Mouse (Mus musculus) erythroid progenitor cell, adult 5-6 weeks (primary cell): ENCODE data around the gene Mau2. TPM values are rescaled to one million over a fixed set of nuclear protein-coding genes. Genes with fewer than 3 reads are reported as not detected.

Experiments used
- ATAC-seq: replicated peaks from 2 replicates; pipeline ENCODE4 v1.8.0; 2016; ENCODE audit warnings: moderate number of reproducible peaks, mild to moderate bottlenecking, moderate TSS enrichment, inconsistent platforms; ENCODE audit not compliant: poor library complexity, low FRiP score, severe bottlenecking
- total RNA-seq, 2 experiments: library from RNA; stranded (forward) in 1 of 2; stranded (reverse) in 1 of 2; fragments of 150-400 nt in 1 of 2; fragments of 186-747, 209-891 nt in 1 of 2; gene quantifications; 2 replicates each; pipeline versions ENCODE4 v1.2.3 to v1.2.4; 2015 to 2017; ENCODE audit warnings: low replicate concordance in 2 of 2

Mau2 gene
- total RNA-seq, 2 experiments from 2014 or later = 27.2 to 39.2 TPM

DNA sequence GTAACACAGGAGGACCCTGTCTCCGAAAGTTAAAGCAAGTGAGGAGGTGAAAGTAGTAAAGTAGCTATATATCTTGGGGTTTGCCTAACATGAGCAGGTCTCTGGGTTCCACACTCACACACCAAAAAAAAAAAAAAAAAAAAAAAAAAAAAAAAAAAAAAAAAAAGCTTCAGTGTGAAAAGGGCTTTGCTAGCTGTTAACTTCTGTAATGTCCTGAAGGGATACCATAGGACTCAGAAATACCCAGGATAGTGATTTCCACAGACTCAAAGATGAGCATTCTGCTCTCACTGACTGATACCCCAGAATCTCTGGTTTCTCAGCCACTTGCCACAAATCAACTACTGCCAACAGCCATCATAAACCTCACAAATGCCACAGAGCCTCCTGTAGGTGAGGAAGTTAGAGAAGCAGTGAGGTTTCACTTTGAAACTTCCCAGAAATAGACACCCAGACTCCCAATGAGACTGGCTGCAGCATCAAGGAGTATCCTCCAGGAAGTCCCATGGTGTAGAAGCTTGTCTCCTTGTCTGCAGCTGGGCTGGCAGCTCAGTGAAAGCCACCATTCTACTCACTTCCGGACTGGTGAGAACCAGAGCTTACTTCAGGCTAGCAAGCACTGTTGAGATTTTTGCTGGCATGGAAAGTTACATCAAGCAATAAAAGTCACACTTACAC lies 57.5 kb downstream of the Mau2 start:
- ATAC-seq = no peak

DNA sequence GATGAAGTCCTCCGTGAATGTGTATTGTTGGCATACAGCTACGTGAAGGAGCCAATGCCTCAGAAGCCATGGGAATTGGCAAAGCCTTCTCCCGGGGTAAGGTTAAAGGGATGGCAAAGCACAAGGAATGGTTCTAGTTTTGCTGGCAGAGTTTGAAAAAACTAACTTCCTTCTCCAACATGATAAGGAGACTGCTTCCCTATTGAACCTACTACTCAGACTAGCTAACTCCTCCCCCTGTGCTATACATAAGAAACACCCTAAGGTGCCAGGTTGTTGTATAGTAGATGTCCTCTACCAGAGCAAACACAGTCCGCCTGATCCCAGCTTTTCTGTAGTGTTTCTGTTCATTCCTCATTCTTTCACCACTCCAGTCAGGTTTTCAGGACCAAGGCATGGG lies 64.1 kb downstream of the Mau2 start:
- ATAC-seq = no peak

- no peak for ATAC-seq
These were observed 67.7 kb downstream of the Mau2 start for GRCm38 (mm10) chr8:69974806-69975205.

DNA sequence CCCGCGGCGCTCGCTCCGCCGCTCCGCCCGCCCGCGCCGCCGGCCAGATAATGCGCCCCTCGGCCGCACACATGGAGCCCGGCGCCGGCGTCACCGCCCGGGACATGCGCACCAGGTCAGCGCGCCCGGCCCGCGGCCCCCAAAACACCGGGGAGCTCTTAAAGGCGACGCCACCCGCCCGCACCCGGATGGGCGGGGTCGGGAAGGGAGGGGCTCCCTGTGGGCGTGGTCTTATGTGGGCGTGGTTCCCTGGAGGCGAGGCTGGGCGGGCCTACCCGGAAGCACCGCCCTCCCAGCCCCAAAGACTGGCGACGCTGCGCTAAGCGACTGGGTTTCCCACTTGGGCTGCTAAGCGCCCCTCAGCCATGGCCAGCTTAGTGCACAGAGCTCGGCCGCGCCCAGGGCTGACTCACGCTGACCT lies 68.3 kb downstream of the Mau2 start:
- ATAC-seq = peak; percentile 94

DNA sequence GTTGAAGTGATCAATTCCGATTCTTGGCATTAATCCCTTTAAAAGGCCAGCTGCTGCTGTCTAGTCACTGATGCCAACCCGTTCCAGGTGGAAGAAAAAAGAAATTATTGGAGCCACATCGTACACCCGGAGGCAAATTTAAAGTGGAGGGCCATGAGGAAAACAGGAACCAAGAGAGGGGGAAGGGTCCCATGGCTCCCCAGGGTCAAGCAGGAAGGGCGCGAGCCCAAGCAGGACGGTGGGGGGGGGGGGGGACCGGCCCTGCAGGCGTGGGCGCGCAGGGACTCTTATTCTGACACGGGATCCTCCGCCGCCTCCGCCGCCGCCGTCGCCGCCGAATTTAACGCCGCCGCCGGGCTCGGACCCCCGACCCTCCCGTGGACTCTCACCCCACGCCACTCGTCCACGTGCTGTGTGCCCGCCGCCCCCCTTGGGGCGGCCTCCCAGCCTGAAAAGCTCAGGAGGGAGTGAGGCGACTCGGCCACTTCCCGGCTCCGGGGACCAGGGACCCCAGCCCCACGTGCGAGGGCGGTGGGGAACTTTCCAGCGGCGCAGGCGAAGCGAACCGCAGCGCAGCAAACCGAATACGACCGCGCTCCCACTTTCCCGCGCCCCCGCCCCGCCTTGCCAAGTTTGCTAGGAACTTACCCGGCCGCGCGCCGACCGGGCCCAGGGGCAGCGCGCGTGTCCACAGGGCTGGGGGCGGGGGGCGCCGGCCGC lies 68.9 kb downstream of the Mau2 start:
- ATAC-seq = no peak

DNA sequence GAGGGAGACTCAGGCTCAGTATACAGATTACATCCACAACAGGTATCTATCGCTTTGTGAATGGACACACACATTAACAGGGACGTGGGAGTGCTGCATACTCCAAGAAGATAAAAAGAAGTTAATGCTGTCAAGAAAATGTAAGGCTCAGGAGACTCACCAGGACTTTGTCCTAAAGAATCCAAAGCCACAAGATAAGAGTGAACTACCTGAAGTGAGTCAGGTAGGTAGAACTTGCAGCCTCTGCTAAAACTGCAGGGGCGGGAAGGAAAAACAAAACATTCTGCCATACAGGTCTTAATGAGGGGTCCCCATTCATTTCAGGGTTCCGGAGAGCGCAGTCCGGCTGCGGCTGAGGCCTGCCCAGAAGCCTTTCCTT lies 69.5 kb downstream of the Mau2 start:
- no peak for ATAC-seq

DNA sequence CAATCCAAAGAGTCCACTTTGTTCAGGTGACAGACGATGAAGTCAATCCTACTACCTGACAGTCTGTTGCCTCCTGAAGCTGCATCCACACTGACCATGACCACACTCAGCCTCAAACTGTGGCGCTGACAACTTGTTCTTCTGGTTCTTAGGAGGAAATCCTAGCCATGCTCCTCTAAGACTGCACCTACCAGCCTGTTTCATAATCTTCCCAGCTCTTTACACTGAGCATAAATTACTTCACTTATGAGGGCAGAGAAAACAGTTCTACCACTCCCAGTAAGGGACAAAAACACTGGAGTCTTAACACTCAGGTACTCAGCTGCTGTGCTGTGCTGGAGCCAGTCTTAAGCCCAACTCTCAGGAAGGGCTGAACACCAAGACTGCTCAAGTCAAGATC lies 71.7 kb downstream of the Mau2 start:
- ATAC-seq = no peak

- no peak for ATAC-seq
These were observed 75.1 kb downstream of the Mau2 start for GRCm38 (mm10) chr8:69967291-69967933.

Other genes with a start within 250 kb of the Mau2 start
- 8.4 and 24.1 TPM in 2 replicates for gene Gmip, start 234.1 kb downstream of the Mau2 start, total RNA-seq (2015; ENCODE audit: low replicate concordance)
- gene Gmip, start 234.1 kb downstream of the Mau2 start, total RNA-seq (2017; ENCODE audit: low replicate concordance) = 5.5 and 16.6 TPM in 2 replicates
- gene Lpar2, start 220.3 kb downstream of the Mau2 start, total RNA-seq (2015; ENCODE audit: low replicate concordance) = 0.42 TPM in 1 of 2 replicates, not detected in the other
- gene Lpar2, start 220.3 kb downstream of the Mau2 start, total RNA-seq (2017; ENCODE audit: low replicate concordance) = not detected in 2 replicates
- gene Pbx4, start 210.2 kb downstream of the Mau2 start, total RNA-seq (2015; ENCODE audit: low replicate concordance) = 4.2 TPM in 1 of 2 replicates, not detected in the other
- 2.1 and 8.2 TPM in 2 replicates for gene Pbx4, start 210.2 kb downstream of the Mau2 start, total RNA-seq (2017; ENCODE audit: low replicate concordance)
- gene Cilp2, start 155.0 kb downstream of the Mau2 start, total RNA-seq (2015; ENCODE audit: low replicate concordance) = not detected in 2 replicates
- not detected in 2 replicates for gene Cilp2, start 155.0 kb downstream of the Mau2 start, total RNA-seq (2017; ENCODE audit: low replicate concordance)
- gene Tssk6, start 140.6 kb downstream of the Mau2 start, total RNA-seq (2015; ENCODE audit: low replicate concordance) = not detected in 2 replicates
- not detected in 2 replicates for gene Tssk6, start 140.6 kb downstream of the Mau2 start, total RNA-seq (2017; ENCODE audit: low replicate concordance)
- 20.5 and 29.6 TPM in 2 replicates for gene Ndufa13, start 140.2 kb downstream of the Mau2 start, total RNA-seq (2015; ENCODE audit: low replicate concordance)
- gene Ndufa13, start 140.2 kb downstream of the Mau2 start, total RNA-seq (2017; ENCODE audit: low replicate concordance) = 29.0 and 40.8 TPM in 2 replicates
- not detected in 2 replicates for gene Yjefn3, start 140.0 kb downstream of the Mau2 start, total RNA-seq (2015; ENCODE audit: low replicate concordance)
- gene Yjefn3, start 140.0 kb downstream of the Mau2 start, total RNA-seq (2017; ENCODE audit: low replicate concordance) = not detected in 2 replicates
- gene Gatad2a, start 46.4 kb downstream of the Mau2 start, total RNA-seq (2015; ENCODE audit: low replicate concordance) = 42.8 and 46.9 TPM in 2 replicates
- 47.5 and 48.0 TPM in 2 replicates for gene Gatad2a, start 46.4 kb downstream of the Mau2 start, total RNA-seq (2017; ENCODE audit: low replicate concordance)
- gene Sugp1, start 79 bp upstream of the Mau2 start, total RNA-seq (2015; ENCODE audit: low replicate concordance) = 15.9 and 20.1 TPM in 2 replicates
- 21.0 and 24.9 TPM in 2 replicates for gene Sugp1, start 79 bp upstream of the Mau2 start, total RNA-seq (2017; ENCODE audit: low replicate concordance)
- 1.3 TPM in 1 of 2 replicates, not detected in the other for gene Tm6sf2, start 30.2 kb upstream of the Mau2 start, total RNA-seq (2015; ENCODE audit: low replicate concordance)
- not detected in 2 replicates for gene Tm6sf2, start 30.2 kb upstream of the Mau2 start, total RNA-seq (2017; ENCODE audit: low replicate concordance)
- not detected in 2 replicates for gene Hapln4, start 40.7 kb upstream of the Mau2 start, total RNA-seq (2015; ENCODE audit: low replicate concordance)
- gene Hapln4, start 40.7 kb upstream of the Mau2 start, total RNA-seq (2017; ENCODE audit: low replicate concordance) = not detected in 2 replicates
- not detected in 2 replicates for gene Ncan, start 78.1 kb upstream of the Mau2 start, total RNA-seq (2015; ENCODE audit: low replicate concordance)
- not detected in 2 replicates for gene Ncan, start 78.1 kb upstream of the Mau2 start, total RNA-seq (2017; ENCODE audit: low replicate concordance)
- 8.3 TPM in 1 of 2 replicates, not detected in the other for gene Nr2c2ap, start 88.6 kb upstream of the Mau2 start, total RNA-seq (2015; ENCODE audit: low replicate concordance)
- 2.3 TPM in 1 of 2 replicates, not detected in the other for gene Nr2c2ap, start 88.6 kb upstream of the Mau2 start, total RNA-seq (2017; ENCODE audit: low replicate concordance)
- gene Rfxank, start 96.4 kb upstream of the Mau2 start, total RNA-seq (2015; ENCODE audit: low replicate concordance) = 5.8 and 16.3 TPM in 2 replicates
- 2.3 and 4.9 TPM in 2 replicates for gene Rfxank, start 96.4 kb upstream of the Mau2 start, total RNA-seq (2017; ENCODE audit: low replicate concordance)
- 18.7 and 20.5 TPM in 2 replicates for gene Borcs8, start 96.8 kb upstream of the Mau2 start, total RNA-seq (2015; ENCODE audit: low replicate concordance)
- gene Borcs8, start 96.8 kb upstream of the Mau2 start, total RNA-seq (2017; ENCODE audit: low replicate concordance) = 17.3 and 24.7 TPM in 2 replicates
- not detected in 2 replicates for gene Mef2b, start 97.0 kb upstream of the Mau2 start, total RNA-seq (2015; ENCODE audit: low replicate concordance)
- not detected in 2 replicates for gene Mef2b, start 97.0 kb upstream of the Mau2 start, total RNA-seq (2017; ENCODE audit: low replicate concordance)
- gene Tmem161a, start 129.6 kb upstream of the Mau2 start, total RNA-seq (2015; ENCODE audit: low replicate concordance) = 2.9 and 14.1 TPM in 2 replicates
- gene Tmem161a, start 129.6 kb upstream of the Mau2 start, total RNA-seq (2017; ENCODE audit: low replicate concordance) = 4.9 and 6.5 TPM in 2 replicates
- 30.6 and 35.3 TPM in 2 replicates for gene Slc25a42, start 169.6 kb upstream of the Mau2 start, total RNA-seq (2015; ENCODE audit: low replicate concordance)
- gene Slc25a42, start 169.6 kb upstream of the Mau2 start, total RNA-seq (2017; ENCODE audit: low replicate concordance) = 16.2 and 24.4 TPM in 2 replicates
- gene Sugp2, start 191.5 kb upstream of the Mau2 start, total RNA-seq (2015; ENCODE audit: low replicate concordance) = 36.8 and 49.0 TPM in 2 replicates
- 51.5 and 60.7 TPM in 2 replicates for gene Sugp2, start 191.5 kb upstream of the Mau2 start, total RNA-seq (2017; ENCODE audit: low replicate concordance)
- 15.1 and 26.4 TPM in 2 replicates for gene Armc6, start 191.7 kb upstream of the Mau2 start, total RNA-seq (2015; ENCODE audit: low replicate concordance)
- gene Armc6, start 191.7 kb upstream of the Mau2 start, total RNA-seq (2017; ENCODE audit: low replicate concordance) = 5.1 TPM in 1 of 2 replicates, not detected in the other
- gene Homer3, start 240.1 kb upstream of the Mau2 start, total RNA-seq (2015; ENCODE audit: low replicate concordance) = 1.3 TPM in 1 of 2 replicates, not detected in the other
- not detected in 2 replicates for gene Homer3, start 240.1 kb upstream of the Mau2 start, total RNA-seq (2017; ENCODE audit: low replicate concordance)